Mouse (Mus musculus) stomach, postnatal 0 days (tissue): Measurements from ENCODE around the gene Pcgf2.

Experiments
- CTCF ChIP-seq: IDR thresholded peaks from 2 replicates; pipeline ENCODE4 v1.5.1; 2016; ENCODE audit warnings: antibody characterized with exemption, low read depth, mild to moderate bottlenecking, moderate library complexity
- EP300 ChIP-seq: optimal IDR thresholded peaks from 2 replicates; pipeline ENCODE3; 2016; ENCODE audit warnings: antibody characterized with exemption

DNA sequence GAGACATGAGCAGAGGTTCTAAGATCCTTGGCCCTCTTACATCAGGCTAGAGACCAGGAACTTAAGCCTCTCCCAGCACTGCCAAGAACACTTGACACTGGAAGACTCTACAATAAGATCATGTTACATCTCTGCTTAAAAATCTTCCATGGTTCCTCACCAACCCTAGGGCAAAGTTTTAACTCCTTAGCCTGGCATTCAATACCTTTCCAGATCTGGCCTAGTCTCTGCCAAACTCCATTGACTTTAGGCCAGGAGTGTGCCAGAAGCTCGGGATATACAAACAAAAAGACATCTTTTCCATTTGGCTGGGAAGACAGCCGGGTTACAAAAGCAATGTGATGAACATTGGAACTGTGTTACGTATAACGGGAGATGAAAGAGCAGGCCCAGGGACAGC is 37.3 kb upstream of the Pcgf2 start:
- TF ChIP-seq CTCF: no peak
- TF ChIP-seq EP300: no peak
